Mouse (Mus musculus): Measurements from ENCODE around the gene Nr1d1. TPM values are rescaled to one million over a fixed set of nuclear protein-coding genes. Genes with fewer than 3 reads are reported as not detected.
A peak's percentile ranks its signal among the peaks of the same experiment; 100 is the strongest.

Gene Nr1d1
- polyA plus RNA-seq, 1 experiment from 2014 or later, result 5.1 TPM

GRCm38 (mm10) chr11:98736176-98736575 is 39.0 kb downstream of the Nr1d1 start:
- Histone ChIP-seq H3K4me1 (replicated peaks; ENCODE audit: control insufficient read depth, insufficient read depth, low read length) (0 out of 2 replicates have a peak, but pooled peaks cover 9% of the 10 kb centered on the region), H3K27me3 (replicated peaks; ENCODE audit: control insufficient read depth, insufficient read depth, low read length) (no peaks in the 10 kb centered on the region), H3K4me3 (ENCODE audit: low read depth, low read length) (no peak overlapping the region), H3K4me2 (replicated peaks; ENCODE audit: low read depth) (no peak overlapping the region), H3K9ac (ENCODE audit: low read depth, low read length) (no peak overlapping the region), H3K27ac (ENCODE audit: low read depth, low read length) (no peak overlapping the region), H3K9me3 (ENCODE audit: control insufficient read depth) (no peaks in the 10 kb centered on the region), H3K36me3 (ENCODE audit: control insufficient read depth, insufficient read depth) (no peaks in the 10 kb centered on the region)
- ATAC-seq, result no peak
- TF ChIP-seq CTCF (IDR thresholded peaks at IDR 0.05; ENCODE audit: low read depth), result no peak
- 92% methylated on average over 1 of the region's 1 CpGs for WGBS

DNA sequence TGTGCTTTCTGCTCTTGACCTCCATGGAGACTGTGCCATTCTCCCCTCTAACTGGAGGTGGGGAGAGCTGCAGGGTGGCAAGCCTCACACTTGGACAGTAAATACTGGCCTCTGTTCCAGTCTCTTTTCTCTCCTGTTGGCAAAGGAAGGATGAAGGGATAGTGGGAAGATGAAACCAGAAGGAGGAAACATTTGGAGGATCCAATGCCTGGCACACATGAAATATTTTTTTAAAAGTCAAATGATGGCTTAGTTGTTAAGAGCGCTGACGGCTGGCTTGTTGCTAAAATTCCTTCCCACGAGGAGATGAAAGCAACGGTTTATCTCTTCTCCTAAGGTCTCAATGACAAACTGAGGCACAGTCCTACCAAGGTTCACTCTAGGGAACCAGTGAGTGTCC is 40.0 kb downstream of the Nr1d1 start:
- ATAC-seq, result no peak
- Histone ChIP-seq H3K27me3 (replicated peaks; ENCODE audit: control insufficient read depth, insufficient read depth, low read length) (no peaks in the 10 kb centered on the region), H3K36me3 (ENCODE audit: control insufficient read depth, insufficient read depth) (no peaks in the 10 kb centered on the region), H3K9me3 (ENCODE audit: control insufficient read depth) (no peaks in the 10 kb centered on the region), H3K9ac (ENCODE audit: low read depth, low read length) (no peak overlapping the region), H3K27ac (ENCODE audit: low read depth, low read length) (no peak overlapping the region), H3K4me3 (ENCODE audit: low read depth, low read length) (no peak overlapping the region), H3K4me2 (replicated peaks; ENCODE audit: low read depth) (no peak overlapping the region), H3K4me1 (replicated peaks; ENCODE audit: control insufficient read depth, insufficient read depth, low read length) (0 out of 2 replicates have a peak, but pooled peaks cover 4% of the 10 kb centered on the region)
- TF ChIP-seq CTCF (IDR thresholded peaks at IDR 0.05; ENCODE audit: low read depth), result no peak
- WGBS, result 88% methylated on average over 4 of the region's 4 CpGs

DNA sequence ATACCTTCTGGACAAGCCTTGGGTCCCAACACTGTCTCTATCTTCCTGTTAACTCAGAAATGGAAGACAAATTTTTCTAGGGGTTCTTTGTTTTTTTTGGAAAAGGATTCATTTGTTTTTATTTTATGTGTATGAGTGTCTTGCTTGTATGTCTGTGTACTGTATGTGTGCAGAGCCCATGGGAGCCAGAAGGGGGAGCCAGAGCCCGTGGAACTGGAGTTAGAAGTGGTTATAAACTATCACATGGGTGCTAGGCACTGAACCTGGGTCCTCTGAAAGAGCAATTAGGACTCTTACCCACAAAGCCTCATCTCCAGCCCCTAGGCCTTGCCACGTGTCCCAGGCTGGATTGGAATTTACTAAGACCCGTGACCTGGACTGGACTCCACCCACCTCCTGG is 41.1 kb downstream of the Nr1d1 start:
- H3K27me3 ChIP-seq (replicated peaks; ENCODE audit: control insufficient read depth, insufficient read depth, low read length), result no peaks in the 10 kb centered on the region
- no peaks in the 10 kb centered on the region for H3K9me3 ChIP-seq (ENCODE audit: control insufficient read depth)
- H3K4me2 ChIP-seq (replicated peaks; ENCODE audit: low read depth), result no peak overlapping the region
- H3K36me3 ChIP-seq (ENCODE audit: control insufficient read depth, insufficient read depth), result no peaks in the 10 kb centered on the region
- no peaks in the 10 kb centered on the region for H3K4me1 ChIP-seq (replicated peaks; ENCODE audit: control insufficient read depth, insufficient read depth, low read length)
- WGBS, result 77% methylated on average over 3 of the region's 3 CpGs
- ATAC-seq, result no peak
- TF ChIP-seq CTCF (IDR thresholded peaks at IDR 0.05; ENCODE audit: low read depth), result peak; percentile 48
- no peak overlapping the region for H3K4me3 ChIP-seq (ENCODE audit: low read depth, low read length)
- no peak overlapping the region for H3K27ac ChIP-seq (ENCODE audit: low read depth, low read length)
- no peak overlapping the region for H3K9ac ChIP-seq (ENCODE audit: low read depth, low read length)

DNA sequence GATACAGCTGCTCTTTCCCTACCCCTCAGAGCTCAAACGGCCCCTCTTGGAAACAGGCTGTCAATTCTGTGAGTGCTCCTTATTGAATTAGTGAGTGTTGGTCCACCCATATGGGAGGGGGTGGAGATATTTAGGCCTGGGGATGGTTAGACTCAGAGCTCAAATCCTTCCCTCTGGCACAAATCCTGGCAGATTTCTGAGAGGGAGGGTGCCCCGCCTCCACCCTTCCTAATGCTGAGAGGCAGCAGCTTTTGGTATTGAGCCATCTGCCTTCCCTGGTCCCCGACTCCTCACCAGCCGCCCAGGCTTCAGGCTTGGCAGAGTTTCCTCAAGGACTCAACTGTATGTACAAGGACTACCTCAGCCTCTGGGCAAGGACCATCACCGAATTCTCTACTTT is 44.0 kb downstream of the Nr1d1 start:
- TF ChIP-seq CTCF (IDR thresholded peaks at IDR 0.05; ENCODE audit: low read depth), result no peak
- Histone ChIP-seq H3K9ac (ENCODE audit: low read depth, low read length) (no peak overlapping the region), H3K4me2 (replicated peaks; ENCODE audit: low read depth) (no peak overlapping the region), H3K9me3 (ENCODE audit: control insufficient read depth) (no peaks in the 10 kb centered on the region), H3K27ac (ENCODE audit: low read depth, low read length) (no peak overlapping the region), H3K36me3 (ENCODE audit: control insufficient read depth, insufficient read depth) (no peaks in the 10 kb centered on the region; the same call in 1 of the 2 replicates), H3K4me3 (ENCODE audit: low read depth, low read length) (no peak overlapping the region), H3K27me3 (replicated peaks; ENCODE audit: control insufficient read depth, insufficient read depth, low read length) (no peaks in the 10 kb centered on the region), H3K4me1 (replicated peaks; ENCODE audit: control insufficient read depth, insufficient read depth, low read length) (peaks cover 4% of the 10 kb centered on the region)
- ATAC-seq, result no peak
- WGBS, result 57% methylated on average over 5 of the region's 5 CpGs

DNA sequence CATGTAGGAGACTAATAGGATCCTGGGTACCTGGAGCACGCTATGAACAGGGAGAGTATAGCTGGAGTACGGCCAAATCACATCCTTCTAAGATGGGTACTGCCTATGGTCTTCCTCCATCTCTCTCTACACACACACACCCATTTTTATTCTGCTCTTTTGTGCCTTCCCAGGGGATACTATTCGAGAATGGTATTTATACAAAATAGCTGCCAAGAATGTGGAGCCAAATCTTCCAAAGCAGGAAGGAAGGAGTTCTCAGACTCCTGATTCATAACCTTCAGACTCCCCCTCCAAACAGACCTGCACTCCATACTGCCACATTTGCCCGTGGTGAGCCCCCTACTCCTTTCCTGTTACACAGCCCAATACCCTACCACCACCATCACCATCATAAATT is 44.4 kb downstream of the Nr1d1 start:
- Histone ChIP-seq H3K4me2 (replicated peaks; ENCODE audit: low read depth) (no peak overlapping the region), H3K27ac (ENCODE audit: low read depth, low read length) (no peak overlapping the region), H3K4me3 (ENCODE audit: low read depth, low read length) (no peak overlapping the region), H3K4me1 (replicated peaks; ENCODE audit: control insufficient read depth, insufficient read depth, low read length) (peaks cover 4% of the 10 kb centered on the region), H3K36me3 (ENCODE audit: control insufficient read depth, insufficient read depth) (no peaks in the 10 kb centered on the region; the same call in 1 of the 2 replicates), H3K27me3 (replicated peaks; ENCODE audit: control insufficient read depth, insufficient read depth, low read length) (no peaks in the 10 kb centered on the region), H3K9ac (ENCODE audit: low read depth, low read length) (no peak overlapping the region), H3K9me3 (ENCODE audit: control insufficient read depth) (no peaks in the 10 kb centered on the region)
- no peak for TF ChIP-seq CTCF (IDR thresholded peaks at IDR 0.05; ENCODE audit: low read depth)
- no peak for ATAC-seq
- WGBS, result 62% methylated on average over 4 of the region's 4 CpGs

DNA sequence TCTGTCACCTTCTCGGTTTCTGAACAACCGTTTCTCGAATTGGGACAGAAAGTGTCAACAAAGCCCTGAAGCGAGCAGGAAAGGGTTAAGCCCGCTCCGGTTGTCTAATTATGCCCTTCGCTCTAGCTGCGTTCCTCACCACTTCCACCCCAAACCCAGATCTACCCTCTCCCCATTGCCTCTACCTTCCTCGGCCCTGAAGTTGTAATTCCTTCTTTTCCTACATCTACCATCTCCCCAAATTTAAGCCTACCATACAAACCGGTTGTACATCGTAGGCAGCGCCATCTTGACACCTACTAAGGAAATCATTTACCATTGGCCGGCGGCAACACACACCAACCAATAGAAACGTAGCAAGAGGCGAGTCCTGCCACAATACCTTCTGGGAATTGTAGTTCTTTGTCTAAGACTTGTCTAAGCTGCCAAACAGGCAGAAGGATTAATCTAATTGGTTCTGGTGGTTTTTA is 46.0 kb downstream of the Nr1d1 start, which contains the start of gene Med24:
TSS of gene Med24 (minus strand) at position 317 of the 470 bp plus-strand sequence.
- no peak for TF ChIP-seq CTCF (IDR thresholded peaks at IDR 0.05; ENCODE audit: low read depth)
- ATAC-seq, result peak; percentile 85

More for the DNA sequence above, 46.0 kb downstream of the Nr1d1 start, which contains the start of gene Med24:
- under 1% methylated on average over 16 of the region's 16 CpGs for WGBS
- Histone ChIP-seq H3K4me2 (replicated peaks; ENCODE audit: low read depth) (peak within 1 kb of the TSS; percentile 72), H3K9ac (ENCODE audit: low read depth, low read length) (peak within 1 kb of the TSS; percentile 63), H3K27me3 (replicated peaks; ENCODE audit: control insufficient read depth, insufficient read depth, low read length) (no peaks in the 10 kb centered on the region), H3K4me1 (replicated peaks; ENCODE audit: control insufficient read depth, insufficient read depth, low read length) (peaks cover 4% of the 10 kb centered on the region), H3K36me3 (ENCODE audit: control insufficient read depth, insufficient read depth) (no peaks in the 10 kb centered on the region; the same call in 1 of the 2 replicates), H3K27ac (ENCODE audit: low read depth, low read length) (0 out of 2 replicates have a peak within 1 kb of the TSS, but pooled peaks have one; percentile 11), H3K9me3 (ENCODE audit: control insufficient read depth) (no peaks in the 10 kb centered on the region), H3K4me3 (ENCODE audit: low read depth, low read length) (peak within 1 kb of the TSS; percentile 64)
